Mouse (Mus musculus): ENCODE data around the gene Pcmt1.

DNA sequence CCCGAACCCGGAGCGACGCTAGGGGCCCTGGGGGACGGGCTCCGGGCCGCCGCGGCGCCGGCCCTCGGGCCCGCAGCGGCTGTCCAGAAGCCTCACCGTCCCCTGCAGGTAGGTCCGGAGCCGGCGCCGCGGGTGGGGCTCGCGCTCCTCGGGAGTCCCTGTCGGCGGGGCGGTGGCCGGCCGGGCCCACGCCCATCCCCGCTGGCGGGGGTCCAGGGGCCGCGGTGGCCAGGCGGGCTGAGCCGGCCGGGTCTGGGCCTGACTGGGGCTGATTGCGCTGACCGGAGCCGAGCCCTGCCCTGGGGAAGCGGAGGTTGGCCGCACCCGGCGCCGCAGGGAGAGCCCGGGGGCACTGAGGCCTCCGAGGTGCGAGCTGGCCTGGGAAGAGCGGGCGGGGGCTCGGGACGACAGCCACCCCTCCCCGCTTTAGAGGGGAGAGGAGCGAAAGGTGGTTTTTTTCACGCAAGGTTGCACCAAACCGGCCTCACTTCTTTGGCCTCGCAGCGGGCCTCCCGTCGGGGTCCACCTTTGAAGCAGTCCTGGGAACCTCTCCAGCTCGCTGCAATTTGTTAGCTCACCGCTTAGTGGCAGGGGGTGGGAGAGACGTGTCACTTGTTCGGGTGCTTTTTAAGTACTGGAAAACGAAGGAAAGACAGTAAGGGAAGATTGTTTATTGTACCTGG, 548 bp upstream of the Pcmt1 start:
- TF ChIP-seq CTCF (IDR thresholded peaks at IDR 0.05; ENCODE audit: low read depth, low read length) (no peak), POLR2A (IDR thresholded peaks at IDR 0.05; ENCODE audit: borderline replicate concordance, low read depth, low read length) (no peak)

All from bone marrow macrophage, adult 2 months (primary cell).